Mouse (Mus musculus) thymus, adult 18-20 months (tissue): ENCODE data around the gene Snn.
"Not testable (repeated sequence)": the region's sequence is repeated elsewhere in the genome, so short reads cannot be mapped to it uniquely, and the experiment has no call there.

Experiments used
- DNase-seq, 2 experiments: peaks; one replicate each; pipeline ENCODE4 v3.0.0; 2022; ENCODE audit warnings: mixed read lengths in 2 of 2

The Snn gene

DNA sequence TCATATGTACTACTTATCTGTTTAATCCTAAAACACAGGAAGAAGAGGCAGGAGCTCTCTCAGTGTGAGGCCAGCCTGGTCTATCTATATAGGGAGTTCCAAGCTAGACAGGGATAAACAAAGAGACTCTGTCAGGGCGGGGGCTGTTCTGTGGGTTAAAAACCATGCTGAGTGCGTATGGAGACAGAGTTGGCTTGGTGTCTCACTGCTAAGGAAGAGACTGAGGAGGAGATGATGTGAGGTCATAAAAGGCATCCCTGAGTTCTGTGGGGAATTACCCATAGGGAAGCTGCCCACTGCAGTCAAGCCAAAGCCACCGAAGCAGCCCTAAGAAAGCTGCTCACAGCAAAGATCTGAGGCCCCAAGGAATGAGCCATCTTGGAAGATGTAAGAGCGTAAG, at the start of gene Snn:
Gene Snn (plus strand): TSS at position 301 of the 400 bp plus-strand sequence.
- DNase-seq = no peak

DNA sequence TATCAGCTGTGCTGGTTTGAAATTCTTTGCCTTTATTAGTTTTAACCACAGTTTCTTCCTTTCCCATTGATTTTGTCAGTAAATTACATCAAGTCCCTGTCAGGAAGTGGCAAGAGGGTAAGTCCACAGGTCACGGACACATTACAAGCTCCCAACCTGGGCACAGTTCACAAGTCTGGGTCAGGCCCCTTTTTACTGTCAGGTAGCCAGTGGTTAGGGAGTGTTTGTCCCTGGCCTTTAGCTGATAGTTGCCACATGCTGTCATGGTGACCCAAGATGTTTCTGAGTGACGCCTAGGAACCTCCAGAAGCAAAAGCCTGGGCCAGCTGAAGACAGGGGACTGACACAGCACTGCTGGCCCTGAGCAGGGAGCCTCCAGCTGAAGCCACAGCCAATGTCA, 49.5 kb upstream of the Snn start:
- no peak for DNase-seq

DNA sequence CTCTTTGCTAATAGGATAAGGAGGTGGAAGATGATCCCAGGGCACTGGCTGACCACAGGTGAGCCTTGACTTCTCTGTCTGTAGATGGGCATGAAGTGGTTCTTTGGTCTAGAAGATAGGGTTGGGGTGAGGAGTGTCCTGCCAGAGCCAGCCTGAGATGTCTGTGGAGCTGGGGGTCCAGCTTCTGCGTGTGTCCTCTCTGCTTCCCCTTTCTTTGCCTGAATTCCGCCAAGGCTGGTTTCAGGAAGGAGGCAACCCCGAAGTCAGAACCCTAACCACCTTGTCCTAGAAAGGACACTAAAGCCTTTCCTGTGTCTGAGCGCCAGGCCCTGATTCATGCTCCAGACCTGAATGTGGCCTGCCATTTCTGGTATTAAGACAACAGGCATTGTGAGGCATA, 48.8 kb upstream of the Snn start:
- no peak for DNase-seq

DNA sequence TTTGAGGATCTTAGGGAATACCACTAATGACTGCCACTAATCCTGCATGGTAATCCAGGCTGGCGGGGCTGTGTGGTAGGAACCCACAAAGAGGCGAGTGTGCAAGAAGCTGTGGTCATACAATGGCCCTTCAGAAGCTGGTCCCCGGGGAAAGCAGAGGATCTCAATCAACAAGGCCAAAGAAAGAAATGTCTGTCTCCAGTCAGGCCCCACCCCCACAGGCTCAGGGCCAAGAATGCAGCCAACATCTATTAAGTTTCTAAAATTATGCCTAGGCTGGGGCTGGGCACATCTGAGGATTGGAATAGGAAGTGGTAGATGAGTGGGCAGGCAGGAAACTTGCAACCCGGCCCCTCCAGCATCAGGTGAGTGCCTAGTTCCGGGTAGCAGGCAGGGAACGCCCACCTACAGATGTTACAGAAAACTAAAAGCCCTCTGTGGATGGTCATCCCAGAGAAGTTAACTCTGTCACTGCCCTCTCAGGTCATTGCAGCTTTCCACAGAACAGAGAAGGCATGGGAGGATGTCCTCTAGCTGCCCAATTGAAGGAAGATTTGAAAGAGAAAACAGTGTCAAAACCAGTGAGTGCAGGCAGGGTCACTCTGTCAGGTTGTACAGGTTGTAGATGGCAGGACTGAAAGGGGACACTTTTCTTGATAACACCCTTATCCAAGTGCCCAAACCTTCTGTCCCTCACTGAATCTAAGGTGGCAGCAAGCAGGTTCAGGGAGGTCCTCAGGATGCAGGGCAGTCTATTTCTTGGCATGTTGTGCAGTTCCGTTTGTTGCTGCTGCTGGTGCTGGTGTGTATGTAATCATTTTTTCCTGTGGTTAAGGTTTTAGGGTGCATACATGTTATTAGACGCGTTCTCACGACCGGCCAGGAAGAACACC, 47.9 kb upstream of the Snn start:
- peak in 1 of 2 experiments; percentile 28 for DNase-seq

DNA sequence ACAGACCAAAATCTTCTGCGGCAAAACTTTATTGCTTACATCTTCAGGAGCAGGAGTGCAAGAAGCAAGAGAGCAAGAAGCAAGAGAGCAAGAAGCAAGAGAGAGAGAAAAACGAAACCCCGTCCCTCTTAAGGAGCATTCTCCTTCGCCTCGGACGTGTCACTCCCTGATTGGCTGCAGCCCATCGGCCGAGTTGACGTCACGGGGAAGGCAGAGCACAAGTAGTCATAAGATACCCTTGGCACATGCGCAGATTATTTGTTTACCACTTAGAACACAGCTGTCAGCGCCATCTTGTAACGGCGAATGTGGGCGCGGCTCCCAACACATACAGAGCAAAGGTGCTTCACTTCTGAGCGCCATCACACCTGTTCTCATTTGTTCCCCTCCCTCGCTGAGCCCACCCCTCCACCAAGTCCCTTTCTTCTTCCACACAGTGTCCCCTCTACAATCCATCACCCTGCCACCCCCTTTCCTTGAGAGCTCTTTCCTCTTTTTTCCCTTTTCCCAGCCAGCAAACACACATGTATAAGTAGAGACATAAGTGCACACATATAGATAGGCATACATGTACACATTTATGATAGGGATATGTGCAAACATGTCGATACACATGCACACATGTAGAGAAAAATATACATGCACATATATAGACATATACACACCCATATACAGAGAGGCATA, 47.1 kb upstream of the Snn start:
- not testable (repeated sequence) for DNase-seq

DNA sequence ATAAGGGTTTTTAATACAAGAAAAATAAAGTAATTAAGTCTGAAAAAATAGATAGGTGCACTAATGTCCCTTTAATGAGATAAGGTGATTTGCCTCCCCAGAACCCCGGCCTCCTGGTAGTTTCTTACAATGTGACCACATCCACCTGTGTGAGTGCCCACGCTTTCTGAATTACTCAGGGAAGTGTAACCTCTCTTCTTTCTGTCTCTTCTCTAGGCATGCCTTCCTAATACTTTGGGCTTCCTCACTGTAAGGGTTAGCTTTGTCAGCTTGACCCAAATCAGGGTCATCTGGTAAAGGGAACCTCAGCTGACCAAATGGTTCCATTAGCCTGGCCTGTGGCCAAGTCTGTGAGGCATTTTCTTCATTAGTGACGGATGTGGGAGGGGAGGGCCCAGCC, 46.3 kb upstream of the Snn start:
- DNase-seq = no peak

DNA sequence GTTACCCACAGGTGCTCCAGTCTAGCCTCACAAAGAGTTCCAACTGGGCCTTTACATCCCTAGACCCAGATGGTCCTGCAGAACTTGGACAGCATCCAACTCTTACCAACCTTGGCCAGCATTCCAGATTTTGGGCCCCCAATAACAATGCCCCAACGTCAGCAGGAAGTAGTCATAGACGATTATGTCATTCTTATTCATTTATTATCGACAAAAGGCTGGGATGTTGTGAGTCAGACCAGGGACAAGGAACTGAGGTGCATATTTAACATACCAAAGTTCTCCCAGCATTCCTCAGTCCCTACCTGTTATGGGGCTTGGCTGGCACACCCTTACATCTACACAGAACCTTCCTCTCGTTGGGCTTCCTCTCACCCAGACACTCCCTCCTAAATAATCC, 44.4 kb upstream of the Snn start:
- DNase-seq = no peak

DNA sequence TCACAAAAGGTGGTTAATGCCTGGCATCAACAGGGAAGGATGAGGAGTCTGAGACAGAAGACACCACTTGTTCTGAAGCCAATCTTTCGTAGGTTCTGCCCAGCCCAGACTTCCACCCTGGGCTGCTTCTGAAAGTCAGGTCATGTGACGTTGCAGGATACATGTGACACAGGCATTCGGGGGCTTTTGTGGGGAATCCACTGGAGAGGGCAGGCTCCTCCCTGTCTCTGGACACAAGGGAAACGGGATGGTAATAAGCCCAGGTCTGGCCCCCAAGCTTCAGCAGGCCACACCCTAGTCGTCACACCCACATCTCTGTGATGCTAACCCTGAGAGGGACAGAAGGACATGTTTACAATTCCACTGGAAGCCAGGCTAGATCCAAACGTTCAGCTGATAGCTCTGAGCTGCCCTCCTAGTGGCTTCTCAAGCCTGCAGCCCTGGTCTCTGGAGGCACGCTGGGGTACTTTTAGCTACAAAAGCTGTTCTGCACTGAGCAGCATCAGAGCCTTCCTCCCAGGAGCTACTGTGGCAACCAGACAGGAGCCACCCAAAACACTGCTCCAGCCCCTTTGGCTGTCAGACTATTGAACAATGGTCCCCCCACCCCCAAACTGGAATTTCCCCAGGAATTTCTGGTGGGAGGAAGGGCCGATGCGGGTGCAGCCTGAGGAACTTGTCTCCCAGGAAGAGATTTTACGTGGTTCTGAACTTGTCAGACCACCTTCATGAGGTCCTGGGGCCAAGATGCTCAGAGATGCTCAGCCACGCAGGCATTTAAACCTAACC, 42.7 kb upstream of the Snn start:
- no peak for DNase-seq

DNA sequence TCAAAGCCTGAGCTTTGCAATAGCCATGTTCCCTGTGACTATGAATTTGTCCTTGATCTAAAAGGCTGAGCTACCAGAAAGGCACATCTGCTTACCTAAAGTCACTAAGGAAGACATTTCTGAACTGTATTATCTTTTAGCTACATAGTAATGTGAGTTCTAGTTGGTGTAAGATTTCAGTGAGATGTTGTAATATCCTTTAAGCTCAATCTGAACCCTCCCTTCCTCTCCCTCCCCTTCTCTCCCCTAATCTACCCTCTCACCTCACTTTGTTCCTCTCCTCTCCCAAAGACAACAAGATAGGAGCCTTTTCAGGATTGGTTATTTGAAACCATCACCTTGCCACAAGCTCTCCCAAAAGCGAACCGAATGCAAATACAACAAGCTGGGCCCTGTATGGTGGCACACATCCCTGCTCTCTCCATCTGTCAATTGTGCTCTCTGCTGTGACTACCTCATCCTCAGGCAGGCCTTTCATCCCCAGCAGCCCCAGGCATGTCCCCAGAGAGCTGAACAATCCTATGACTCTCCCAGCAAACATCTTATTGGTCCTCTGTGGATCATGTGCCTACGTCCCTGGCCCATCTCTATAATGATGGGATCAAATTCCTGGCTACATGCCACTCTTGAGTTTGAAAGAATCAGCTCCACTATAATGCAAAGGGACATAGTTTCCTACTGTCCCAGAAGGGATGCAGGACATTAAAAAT, 39.2 kb upstream of the Snn start:
- no peak for DNase-seq

DNA sequence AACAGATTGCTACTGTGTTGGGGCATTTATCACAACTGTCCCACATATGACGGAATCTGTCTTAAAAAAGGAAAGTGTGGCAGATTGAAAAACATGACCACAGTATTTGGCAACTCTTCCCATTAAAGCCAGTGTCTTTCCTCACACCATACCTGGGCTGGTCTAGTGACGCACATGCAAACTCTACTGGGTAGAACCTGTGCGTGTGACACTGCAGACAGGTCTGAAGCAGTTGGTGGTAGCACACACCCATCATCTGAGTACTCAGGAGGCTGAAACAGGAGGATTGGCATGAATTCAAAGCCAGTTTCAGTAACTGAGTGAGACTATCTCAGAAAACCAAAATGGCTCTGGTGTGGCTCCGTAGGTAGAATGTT, 38.6 kb upstream of the Snn start:
- DNase-seq = no peak

DNA sequence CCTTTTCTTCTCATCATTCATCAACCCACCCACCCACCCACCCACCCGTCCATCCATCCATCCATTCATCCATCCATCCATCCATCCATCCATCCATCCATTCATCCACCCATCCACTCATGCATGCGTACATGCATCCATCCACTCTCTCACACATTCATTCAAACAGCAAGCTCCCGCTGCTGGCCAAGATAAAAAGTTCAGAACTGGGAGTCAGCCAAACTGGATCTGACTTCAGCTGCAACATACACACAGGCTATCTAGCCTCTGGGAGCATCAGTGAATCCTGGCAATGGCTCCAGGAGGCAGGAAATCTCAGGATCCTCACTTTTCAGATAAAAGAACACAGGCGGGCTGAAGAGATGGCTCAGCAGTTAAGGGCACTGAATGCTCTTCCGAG, 37.1 kb upstream of the Snn start:
- DNase-seq = no peak

DNA sequence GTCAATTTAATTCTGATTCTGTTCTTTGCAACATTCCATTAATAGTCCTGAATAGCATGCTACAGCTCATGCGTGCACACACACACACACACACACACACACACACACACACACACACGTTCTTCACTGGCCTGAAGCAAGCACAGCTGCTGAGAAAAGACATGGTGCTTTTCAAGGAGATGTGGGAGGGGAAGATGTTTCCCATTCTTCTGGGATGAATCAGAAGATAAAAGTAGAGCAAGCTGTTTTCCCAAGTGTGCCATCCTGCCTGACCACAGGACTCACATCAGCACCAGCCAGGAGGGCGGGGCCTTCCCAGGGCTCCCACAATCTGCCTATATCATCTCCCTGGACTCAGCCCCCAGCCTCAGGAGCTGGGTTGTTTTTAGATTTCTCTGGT, 35.9 kb upstream of the Snn start:
- DNase-seq = no peak

DNA sequence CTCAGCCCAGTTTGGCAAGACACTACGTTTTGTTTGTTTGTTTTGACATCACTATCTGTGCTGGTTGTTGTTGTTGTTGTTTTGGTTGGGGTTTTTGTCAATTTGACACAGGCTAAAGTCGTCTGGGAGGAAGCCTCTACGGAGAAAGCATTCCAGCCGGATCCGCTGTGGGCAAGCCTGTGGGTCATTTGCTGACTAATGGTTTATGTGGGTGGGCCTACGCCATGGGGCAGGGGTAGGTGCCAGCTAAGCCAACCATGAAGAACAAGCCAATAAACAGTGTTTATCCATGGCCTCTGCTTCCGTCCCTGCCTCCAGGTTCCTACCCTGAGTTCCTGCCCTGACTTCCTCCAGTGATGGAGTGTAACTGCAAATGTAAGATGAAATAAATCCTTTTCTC, 32.5 kb upstream of the Snn start:
- no peak for DNase-seq

DNA sequence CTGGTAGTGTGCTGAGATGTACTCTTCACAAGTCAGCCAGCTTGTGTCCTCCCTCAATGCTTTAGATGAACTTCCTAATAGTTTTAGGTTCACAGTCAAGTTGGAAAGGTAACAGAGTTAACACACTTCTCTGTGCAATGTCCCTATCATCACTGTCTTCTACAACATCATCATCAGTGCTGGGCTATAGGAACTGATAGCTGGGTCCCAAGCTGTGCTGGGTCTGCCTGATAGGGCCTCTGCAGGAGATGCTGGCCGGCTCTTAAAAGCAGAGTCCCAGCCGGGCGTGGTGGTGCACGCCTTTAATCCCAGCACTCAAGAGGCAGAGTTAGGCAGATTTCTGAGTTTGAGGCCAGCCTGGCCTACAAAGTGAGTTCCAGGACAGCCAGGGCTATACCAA, 29.9 kb upstream of the Snn start:
- DNase-seq = no peak

DNA sequence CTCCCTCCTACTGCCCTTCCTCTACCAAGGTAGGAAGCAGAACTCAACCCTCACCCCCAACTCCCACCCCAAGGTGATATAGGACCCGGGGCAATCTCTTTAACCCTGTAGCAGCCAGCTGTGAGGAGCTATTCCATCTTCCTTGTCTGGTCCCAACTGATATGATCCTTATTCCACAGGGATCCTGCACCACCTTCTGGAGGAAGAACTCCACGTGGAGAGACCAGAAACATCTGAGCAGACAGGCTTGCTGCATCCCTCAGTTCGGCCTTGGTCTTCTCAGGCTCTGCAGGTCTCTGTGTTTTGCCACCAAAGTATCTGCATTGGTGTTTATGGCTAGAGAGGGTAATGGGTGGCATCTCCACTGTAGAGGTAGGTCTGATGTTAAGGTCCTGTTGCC, 29.4 kb upstream of the Snn start:
- DNase-seq = no peak

DNA sequence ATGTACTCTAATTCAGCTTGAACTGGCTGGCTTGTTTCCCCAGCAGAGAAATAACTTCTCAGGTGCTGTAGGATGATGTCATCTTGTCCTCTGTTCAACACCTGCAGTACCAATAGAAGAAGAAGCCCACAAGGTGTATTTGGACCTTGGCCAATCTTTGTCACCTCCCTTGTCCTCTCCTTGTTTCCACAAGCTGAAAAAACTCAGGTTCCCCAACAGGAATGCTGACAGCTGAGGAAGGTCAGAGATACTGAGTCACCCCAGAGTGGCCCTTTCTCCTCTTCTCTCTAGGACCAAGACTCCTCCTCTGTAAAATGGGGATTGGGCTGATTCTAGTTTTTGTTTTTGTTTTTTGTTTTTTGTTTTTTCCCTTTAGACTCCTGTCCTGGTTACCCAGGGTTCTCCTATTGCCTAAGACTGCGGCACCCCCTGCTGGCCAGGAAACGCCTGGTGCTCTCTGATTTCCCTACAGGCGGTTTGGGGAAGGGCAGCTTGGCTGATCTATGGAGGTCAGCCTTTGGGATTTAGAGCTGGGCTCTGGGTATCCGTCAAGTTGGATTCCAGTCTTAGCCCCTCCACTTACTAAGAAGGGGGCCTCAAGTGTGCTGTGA, 26.4 kb upstream of the Snn start:
- peak; percentile 44 to 64 for DNase-seq

DNA sequence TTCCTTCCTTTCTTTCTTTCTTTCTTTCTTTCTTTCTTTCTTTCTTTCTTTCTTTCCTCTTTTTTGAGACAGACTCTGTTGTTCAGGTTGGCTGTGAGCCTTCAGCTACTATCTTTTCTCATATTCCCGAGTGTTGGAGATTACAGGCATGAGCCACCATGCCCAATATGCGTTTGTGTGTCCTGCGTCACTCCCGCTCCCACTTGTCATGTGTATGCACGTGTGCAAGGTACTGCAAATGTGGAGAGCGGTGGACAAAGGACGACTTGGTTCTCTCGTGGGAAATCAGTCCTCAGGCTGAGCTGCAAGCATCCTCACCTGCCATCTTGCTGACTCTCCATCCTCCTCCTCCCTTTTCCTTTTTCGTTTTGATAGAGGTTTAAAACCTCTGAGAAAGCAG, 25.5 kb upstream of the Snn start:
- no peak for DNase-seq

DNA sequence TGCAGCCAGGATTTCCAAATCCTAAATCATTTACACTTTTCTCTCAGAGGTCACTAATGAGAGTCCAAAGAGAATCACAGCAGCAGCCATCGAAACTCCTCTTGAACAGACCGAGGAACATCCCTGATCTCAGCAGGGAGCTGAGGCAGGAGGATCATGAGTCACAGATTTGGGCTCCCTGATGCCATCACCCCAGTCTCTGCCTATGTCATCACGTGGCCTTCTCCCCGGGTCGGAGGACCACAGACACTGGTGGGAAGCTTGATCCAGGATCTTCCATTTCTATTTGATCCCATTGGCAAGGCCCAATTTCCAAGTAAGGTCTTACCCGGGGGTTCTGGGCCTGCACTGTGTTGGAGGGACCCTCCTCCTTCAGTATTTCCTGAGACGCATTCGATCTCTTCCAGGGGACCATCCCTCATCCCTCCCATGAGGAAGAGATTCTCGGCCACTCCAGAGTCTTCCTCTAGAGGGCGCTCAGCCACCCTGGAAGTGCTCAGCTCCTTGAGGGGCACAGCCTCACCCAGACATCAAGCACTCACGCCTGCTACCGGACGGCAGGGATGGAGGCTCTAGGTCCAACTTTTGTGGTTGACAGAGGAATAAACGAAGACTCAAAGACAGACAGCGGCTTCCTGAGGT, 24.8 kb upstream of the Snn start:
- DNase-seq = peak; percentile 30 to 48

DNA sequence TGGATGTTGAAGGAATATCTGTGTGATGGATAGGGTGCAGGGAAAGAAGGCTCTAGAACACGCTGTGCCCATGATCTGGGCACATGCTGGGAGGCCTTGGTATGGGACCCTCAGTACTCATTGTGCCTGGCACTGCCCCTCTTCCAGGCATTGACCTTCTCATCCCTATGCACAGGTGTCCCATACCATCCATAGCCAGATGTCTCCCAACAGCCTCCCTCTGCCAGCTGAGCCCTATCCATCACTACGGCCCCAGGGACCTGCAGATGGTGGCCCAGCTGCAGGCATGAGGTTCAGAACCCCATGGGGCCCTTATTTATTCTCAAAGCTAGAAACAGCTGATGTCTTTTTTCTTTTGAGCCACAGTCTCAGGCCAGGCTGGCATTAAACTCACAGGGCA, 20.1 kb upstream of the Snn start:
- DNase-seq = no peak

DNA sequence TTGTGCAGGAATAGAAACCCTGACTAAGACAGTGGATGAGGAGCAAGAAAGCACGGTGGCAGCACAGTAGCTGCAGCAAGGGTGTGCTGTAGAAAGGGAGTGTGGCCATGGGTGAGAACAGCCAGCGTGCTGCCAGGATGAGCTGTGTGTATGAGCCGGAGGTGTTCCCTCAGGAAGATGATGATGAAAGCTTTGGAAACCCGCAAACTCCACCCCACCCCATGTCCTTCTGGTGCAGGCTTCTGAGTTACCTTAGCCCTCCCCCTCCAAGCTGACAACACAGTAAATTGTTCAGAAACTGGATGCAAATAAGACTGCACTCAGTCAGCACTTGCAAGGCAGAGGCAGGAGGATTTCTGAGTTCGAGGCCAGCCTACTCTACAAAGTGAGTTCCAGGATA, 17.5 kb upstream of the Snn start:
- DNase-seq = no peak

DNA sequence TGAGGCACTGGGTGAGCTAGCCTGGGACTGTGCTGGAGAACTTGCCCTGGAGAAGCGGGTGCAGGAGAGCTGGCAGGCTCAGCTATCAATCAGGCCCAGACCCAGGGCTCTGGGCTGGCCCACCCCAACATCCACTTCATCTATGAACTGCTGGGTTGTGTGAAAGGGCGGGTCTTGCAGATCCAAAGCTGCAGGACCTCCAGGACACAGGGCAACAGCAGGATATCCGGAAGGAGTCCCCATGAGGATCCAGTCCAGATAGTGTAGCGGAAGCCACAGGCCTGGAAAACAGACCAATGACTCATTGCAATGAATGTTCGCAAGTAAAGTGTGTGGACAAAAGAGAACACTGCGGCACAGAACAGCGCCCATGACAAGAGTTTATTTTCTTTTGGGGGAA, 14.3 kb upstream of the Snn start:
- no peak for DNase-seq

DNA sequence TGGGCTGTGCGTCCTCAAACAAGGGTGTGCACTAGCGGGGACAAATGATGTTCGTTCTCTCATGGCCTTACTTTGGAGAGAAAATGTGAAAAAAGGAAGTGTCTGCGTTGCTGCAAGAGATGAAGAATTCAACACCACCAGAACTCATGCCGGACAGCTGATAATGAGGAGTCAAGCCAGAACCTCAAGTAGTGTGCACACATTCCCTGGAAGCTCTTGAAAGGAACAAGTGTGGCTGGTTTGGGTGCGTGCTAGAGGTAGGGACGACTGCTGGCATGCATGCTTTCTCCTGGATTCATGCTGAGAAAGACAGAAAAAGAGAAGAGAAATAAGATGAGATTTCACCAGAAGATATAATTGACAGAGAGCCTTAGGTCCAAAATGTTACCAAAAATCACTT, 13.6 kb upstream of the Snn start:
- no peak for DNase-seq
